Mouse (Mus musculus) spleen, adult 2 months (tissue): ENCODE measurements at regions not wholly inside any gene's neighbourhood (a gene's known extent, or its start where the extent isn't known, plus 50 kb on each side); places are given as distances from the start of the nearest gene placed in this dataset.

ENCODE experiments used
- DNase-seq, 2 experiments: peaks; one replicate each; pipeline versions ENCODE4 v3.0.0 to v3.0.0-alpha.2; 2012 to 2021; ENCODE audit warnings: low spot score in 2 of 2, low read depth in 1 of 2
- H3K27ac ChIP-seq: fragments of 200-500 bp; 2 replicates; pipeline ENCODE4 v1.5.1; 2012; ENCODE audit warnings: low read length, inconsistent platforms; ENCODE audit not compliant: insufficient read depth
- H3K27me3 ChIP-seq: fragments of 200-500 bp; 2 replicates; pipeline ENCODE4 v1.6.1; 2012; ENCODE audit warnings: mild to moderate bottlenecking, moderate library complexity, low read length, inconsistent platforms; ENCODE audit not compliant: control insufficient read depth, insufficient read depth
- H3K36me3 ChIP-seq: fragments of 200-500 bp; 2 replicates; pipeline ENCODE4 v1.6.1; 2012; ENCODE audit warnings: mild to moderate bottlenecking, low read length, inconsistent platforms; ENCODE audit not compliant: control insufficient read depth, insufficient read depth
- H3K4me1 ChIP-seq: fragments of 200-500 bp; 2 replicates; pipeline ENCODE4 v1.6.1; 2011; ENCODE audit warnings: inconsistent platforms; ENCODE audit not compliant: control insufficient read depth, insufficient read depth, insufficient read length
- H3K4me3 ChIP-seq: fragments of 200-500 bp; 2 replicates; pipeline ENCODE4 v1.5.1; 2011; ENCODE audit warnings: mild to moderate bottlenecking, inconsistent platforms; ENCODE audit not compliant: insufficient read depth, insufficient read length; ENCODE audit errors: extremely low read depth
- CTCF ChIP-seq: fragments of 200-500 bp; IDR thresholded peaks from 2 replicates; pipeline ENCODE4 v1.5.1; 2011; ENCODE audit warnings: mild to moderate bottlenecking, inconsistent platforms; ENCODE audit not compliant: insufficient read depth, insufficient read length, insufficient replicate concordance; ENCODE audit errors: extremely low read depth
- POLR2A ChIP-seq: fragments of 200-500 bp; IDR thresholded peaks from 2 replicates; pipeline ENCODE4 v1.6.1; 2011; ENCODE audit warnings: low read depth, low read length, inconsistent platforms
- WGBS: fragments of 180-500 bp; shearing (Covaris S2); methylation state at CpG from one replicate; pipeline ENCODE4 v1.1.7; 2018; 5-methylcytosine and 5-hydroxymethylcytosine counted together

DNA sequence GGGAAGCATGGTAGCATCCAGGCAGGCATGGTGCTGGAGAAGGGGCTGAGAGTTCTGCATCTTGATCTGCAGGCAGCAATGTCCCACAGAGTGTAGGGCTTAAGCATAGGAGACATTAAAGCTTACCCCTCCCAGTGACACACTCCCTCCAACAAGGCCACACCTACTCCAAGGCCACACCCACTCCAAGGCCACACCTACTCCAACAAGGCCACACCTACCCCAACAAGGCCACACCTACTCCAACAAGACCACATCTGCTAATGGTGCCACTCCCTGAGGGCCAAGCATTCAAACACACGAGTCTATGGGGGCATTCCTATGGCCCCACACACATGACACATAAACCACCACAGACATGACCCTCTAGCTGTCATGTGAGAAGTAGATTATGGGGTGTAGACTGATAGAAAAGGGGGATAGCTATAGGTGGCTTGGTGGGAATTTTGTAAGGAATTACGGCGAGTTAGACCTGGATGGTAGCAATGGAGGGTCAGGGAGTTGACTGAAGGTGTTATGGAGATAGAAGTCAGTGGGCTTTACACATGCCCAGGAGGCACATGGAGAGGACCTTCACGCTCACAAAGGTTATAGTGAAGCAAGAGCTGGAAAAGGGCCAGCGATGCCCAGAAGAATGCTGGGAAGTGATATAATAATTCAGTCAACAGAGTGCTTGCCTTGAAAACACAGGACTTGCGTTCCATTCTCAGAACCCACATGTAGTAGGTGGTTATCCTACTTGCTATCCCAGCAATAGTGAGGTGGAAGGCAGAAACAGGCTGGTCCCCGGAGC is 179.8 kb downstream of the Shq1 start:
- no peak overlapping the region for H3K4me3 ChIP-seq
- H3K27ac ChIP-seq = no peak overlapping the region
- no peaks in the 10 kb centered on the region for H3K27me3 ChIP-seq
- H3K36me3 ChIP-seq = no peaks in the 10 kb centered on the region
- WGBS = 90% methylated on average over 7 of the region's 7 CpGs
- DNase-seq = no peak
- TF ChIP-seq POLR2A (no peak), CTCF (no peak)
- H3K4me1 ChIP-seq = no peaks in the 10 kb centered on the region

DNA sequence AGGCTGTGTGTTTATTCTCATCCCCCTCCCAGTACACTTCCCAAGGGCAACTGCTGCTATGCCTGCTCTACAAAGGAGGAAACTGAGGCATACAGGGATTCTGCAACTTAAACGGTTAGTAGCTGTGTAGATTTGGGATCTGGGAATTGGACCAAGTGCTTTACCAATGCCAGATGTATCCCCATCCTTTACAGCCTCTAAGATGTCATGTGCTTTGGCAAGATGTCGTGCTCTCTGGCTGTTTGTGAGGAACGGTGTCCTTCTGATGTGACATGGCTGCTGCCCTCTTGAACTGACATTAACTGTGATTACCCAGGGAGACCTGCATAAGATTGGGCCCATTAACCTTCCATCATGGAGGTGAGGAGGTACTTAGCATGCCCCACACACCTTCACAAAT is 187.1 kb downstream of the Shq1 start:
- H3K36me3 ChIP-seq = no peaks in the 10 kb centered on the region
- peaks cover 6% of the 10 kb centered on the region; the same call in 1 of the 2 replicates for H3K4me1 ChIP-seq
- H3K27ac ChIP-seq = no peak overlapping the region
- DNase-seq = no peak
- H3K27me3 ChIP-seq = no peaks in the 10 kb centered on the region
- TF ChIP-seq CTCF (no peak), POLR2A (no peak)
- H3K4me3 ChIP-seq = no peak overlapping the region
- WGBS = 67% methylated on average over 3 of the region's 3 CpGs

DNA sequence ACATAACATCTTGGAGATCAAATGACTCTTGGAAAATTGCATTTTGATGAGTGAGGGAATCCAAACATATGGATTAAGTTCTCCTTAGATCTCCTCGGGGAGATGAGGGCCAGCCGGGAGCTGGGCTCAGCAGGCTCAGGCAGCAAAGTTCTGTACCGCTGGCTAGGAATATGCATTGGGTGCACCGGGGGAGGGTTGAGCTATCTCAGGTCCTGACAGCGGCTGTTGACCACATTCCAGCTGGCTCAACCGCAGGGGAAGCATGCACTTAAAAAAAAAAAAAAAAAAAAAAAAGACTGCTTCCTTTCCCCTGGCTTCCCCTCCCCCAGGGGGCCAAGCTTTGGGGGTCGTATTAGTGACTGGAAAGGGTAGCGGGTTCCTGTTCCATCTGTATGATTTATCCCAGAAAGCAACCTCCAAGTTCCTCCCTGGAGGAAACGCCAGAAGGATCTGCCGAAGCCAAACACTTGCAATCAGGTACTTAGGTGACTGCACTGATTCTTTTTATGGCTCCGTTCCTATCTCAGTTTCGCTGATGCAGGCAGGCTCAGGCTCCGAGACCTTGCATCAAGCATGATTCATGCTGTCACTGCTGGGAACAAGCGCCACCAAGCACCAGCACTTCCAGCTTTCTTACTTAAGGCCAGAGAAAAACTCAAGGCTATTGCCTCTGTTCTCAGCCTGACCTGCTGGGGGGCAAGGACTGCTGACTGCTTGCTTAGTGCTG is 187.7 kb downstream of the Shq1 start:
- H3K36me3 ChIP-seq = no peaks in the 10 kb centered on the region
- DNase-seq = no peak
- 3% methylated on average over 14 of the region's 14 CpGs for WGBS
- H3K27ac ChIP-seq = no peak overlapping the region
- H3K4me1 ChIP-seq = peaks cover 6% of the 10 kb centered on the region; the same call in 1 of the 2 replicates
- H3K27me3 ChIP-seq = no peaks in the 10 kb centered on the region
- no peak overlapping the region for H3K4me3 ChIP-seq
- no peak for TF ChIP-seq POLR2A
- TF ChIP-seq CTCF = no peak

DNA sequence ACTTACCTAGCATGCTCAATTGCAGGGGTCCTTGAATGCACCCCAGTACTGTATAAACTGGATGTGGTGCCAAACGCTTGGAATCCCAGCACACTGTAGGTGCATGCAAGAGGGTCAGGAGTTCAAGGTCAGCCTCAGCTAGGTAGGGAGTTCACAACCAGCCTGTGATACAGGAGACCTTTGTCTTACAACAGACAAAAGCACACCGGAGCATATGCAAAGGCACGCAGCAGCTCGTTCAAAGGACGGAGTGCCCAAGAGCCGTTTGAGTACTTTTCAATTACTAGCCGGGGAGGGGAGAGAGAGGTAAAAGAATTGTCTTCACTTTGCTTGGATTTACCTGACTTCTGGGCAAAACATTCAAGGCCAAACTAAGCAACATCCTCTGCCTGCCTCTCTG is 188.4 kb downstream of the Shq1 start:
- peaks cover 6% of the 10 kb centered on the region; the same call in 1 of the 2 replicates for H3K4me1 ChIP-seq
- TF ChIP-seq POLR2A = no peak
- no peak for TF ChIP-seq CTCF
- WGBS = 13% methylated on average over 7 of the region's 7 CpGs
- H3K27ac ChIP-seq = no peak overlapping the region
- DNase-seq = no peak
- H3K4me3 ChIP-seq = no peak overlapping the region
- no peaks in the 10 kb centered on the region for H3K27me3 ChIP-seq
- no peaks in the 10 kb centered on the region for H3K36me3 ChIP-seq

DNA sequence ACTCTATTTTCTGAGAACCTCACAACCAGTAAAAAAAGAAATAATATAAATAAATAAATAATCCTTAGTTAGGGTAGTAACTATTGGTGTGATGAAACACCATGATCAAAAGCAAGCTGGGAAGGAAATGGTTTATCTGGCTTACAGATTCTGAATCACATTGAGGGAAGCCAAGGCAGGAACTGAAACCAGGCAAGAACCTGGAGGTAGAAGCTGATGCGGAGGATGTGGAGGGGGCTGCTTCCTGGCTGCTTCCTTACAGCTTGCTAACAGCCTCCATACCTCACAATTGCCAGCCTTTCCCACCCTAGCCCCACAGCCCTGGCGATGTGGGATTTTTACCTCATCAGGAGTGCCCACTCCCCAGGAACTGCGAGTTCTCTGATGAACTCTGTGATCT is 190.4 kb downstream of the Shq1 start:
- H3K4me1 ChIP-seq = peaks cover 6% of the 10 kb centered on the region; the same call in 1 of the 2 replicates
- no peaks in the 10 kb centered on the region for H3K27me3 ChIP-seq
- peak in 1 of 2 experiments; percentile 2 for DNase-seq
- no peak overlapping the region for H3K27ac ChIP-seq
- H3K36me3 ChIP-seq = no peaks in the 10 kb centered on the region
- whole genome bisulfite sequencing = 7% methylated on average over 3 of the region's 3 CpGs
- no peak for TF ChIP-seq POLR2A
- TF ChIP-seq CTCF = no peak
- H3K4me3 ChIP-seq = no peak overlapping the region

DNA sequence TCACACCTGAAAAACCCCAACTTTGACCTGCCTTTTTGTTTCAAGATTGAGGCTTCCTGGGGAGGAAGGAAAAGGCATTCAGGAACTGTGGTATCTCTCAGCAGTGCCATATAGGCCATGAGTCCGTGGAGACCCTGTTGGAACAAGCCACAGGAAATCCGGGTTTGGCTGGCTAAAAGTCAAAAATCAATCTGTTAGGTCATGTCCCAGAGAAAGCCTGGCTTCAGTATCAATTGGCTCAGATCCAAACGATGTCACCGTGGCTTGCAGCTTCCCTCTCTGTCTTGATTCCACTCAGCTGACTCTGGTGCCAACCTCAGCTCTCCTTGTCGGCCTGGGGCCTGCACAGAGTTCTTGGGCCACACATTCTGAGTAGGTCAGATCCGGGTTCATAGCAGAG is 191.1 kb downstream of the Shq1 start:
- TF ChIP-seq CTCF (no peak), POLR2A (no peak)
- Histone ChIP-seq H3K4me3 (no peak overlapping the region), H3K27ac (no peak overlapping the region), H3K36me3 (no peaks in the 10 kb centered on the region), H3K27me3 (no peaks in the 10 kb centered on the region), H3K4me1 (peaks cover 6% of the 10 kb centered on the region; the same call in 1 of the 2 replicates)
- no peak for DNase-seq
- WGBS = 7% methylated on average over 6 of the region's 6 CpGs

DNA sequence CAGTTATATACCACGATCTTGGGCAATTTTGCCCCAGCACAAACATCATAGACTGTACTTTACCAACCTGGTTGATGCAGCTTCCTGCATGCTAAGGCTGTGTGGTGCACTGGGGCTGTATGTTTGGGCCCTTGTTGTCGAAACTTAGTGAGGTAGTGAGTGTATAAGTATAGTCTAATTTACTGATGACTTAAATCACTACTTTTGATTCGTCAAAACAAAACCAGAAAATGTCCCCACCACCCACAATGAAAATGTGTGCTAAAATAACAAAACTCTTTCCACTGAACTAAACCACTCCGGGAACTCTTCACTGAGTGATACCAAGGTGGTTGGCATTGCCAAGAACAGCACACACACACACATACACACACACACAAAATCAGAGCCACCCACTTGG is 191.5 kb downstream of the Shq1 start:
- 74% methylated on average over 4 of the region's 4 CpGs for whole genome bisulfite sequencing

More for the DNA sequence above, 191.5 kb downstream of the Shq1 start:
- Histone ChIP-seq H3K4me3 (no peak overlapping the region), H3K27me3 (no peaks in the 10 kb centered on the region), H3K4me1 (peaks cover 6% of the 10 kb centered on the region; the same call in 1 of the 2 replicates), H3K36me3 (no peaks in the 10 kb centered on the region), H3K27ac (no peak overlapping the region)
- DNase-seq = no peak
- no peak for TF ChIP-seq POLR2A
- TF ChIP-seq CTCF = no peak
